Mouse (Mus musculus) embryo, embryonic 10 days (tissue): ENCODE measurements at regions not wholly inside any gene's neighbourhood (a gene's known extent, or its start where the extent isn't known, plus 50 kb on each side); places are given as distances from the start of the nearest gene placed in this dataset.
"Not testable (repeated sequence)": the region's sequence is repeated elsewhere in the genome, so short reads cannot be mapped to it uniquely, and the experiment has no call there.

Experiments used
- DNase-seq: peaks from one replicate; pipeline ENCODE4 v3.0.0-alpha.2; 2015; ENCODE audit warnings: low spot score

DNA sequence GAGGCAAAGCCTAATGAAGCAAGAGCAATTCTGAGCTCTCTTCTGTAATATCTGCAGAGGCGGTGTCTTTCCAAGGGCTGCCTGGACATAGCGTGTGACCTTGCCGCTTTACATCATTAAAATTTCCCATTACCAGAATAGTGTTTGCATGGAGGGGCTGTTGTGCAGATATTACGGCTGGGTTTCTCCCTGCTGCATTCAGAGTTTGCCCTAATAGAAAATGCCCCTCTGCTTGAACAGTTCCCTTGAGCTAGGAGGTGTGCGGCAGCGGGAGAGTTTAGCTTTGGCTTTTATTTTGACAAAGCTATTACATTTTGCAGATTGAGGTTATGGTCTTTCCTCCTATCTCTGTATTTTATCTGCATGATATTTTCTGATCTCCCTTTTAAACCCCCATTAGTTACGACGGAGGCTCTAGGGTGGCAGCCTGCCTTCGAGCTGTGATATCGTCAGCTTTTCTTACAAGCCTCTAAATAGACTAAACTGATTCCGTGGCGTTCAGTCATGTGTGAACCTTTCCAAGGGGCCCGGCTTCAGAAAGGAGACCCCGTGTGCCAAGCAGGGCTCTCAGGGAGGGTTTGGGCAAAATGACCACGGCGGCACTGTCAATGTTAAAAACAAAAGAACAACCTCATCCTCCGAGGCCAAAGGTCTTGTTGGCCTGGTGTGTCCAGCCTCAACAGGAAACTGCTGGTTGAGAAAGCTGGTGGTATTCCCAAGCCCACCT, 182.2 kb upstream of the Pmfbp1 start:
- peak; percentile 46 for DNase-seq

- peak; percentile 87 for DNase-seq
Observed at GRCm38 (mm10) chr8:109312731-109313130, 181.1 kb upstream of the Pmfbp1 start.

GRCm38 (mm10) chr8:109320955-109321354, 172.9 kb upstream of the Pmfbp1 start:
- DNase-seq, result no peak

DNA sequence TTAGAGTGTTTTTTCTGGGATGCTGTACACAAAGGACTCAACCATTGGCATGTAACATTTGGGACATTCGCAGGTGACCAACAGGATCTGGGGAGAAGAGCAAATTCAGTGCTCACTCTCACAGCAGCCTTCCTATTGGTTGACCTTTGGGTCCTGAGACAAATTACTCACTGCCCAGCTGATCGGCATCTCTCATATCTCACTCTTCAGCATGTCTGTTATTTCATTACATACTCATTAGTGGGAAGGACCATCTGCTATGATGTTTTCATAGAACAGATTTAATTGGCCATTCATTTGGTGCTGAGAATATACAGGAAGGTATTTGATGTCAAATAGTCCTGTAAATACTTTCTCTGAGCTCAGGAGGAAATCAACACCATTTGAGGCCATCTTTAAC, 170.5 kb upstream of the Pmfbp1 start:
- DNase-seq, result no peak

GRCm38 (mm10) chr8:109324241-109324640, 169.6 kb upstream of the Pmfbp1 start:
- DNase-seq, result no peak

DNA sequence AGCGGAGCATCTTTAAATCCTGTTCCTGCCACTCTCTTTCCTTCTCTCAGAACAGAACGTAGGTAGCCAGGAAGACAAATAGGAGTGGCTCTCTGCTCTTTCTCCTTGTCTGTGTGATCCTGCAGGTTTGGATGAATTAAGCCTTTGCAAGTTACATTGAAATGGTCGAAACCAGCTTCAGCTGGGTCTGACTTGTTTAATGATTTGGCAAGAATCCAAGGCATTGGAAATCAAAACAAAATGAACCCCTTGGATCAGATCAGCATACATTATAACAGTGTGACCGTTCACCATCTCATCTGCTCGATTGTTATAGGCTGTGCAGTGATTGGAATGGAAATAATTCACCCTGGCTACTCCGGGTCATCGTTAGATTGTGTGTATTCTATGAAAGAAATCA, 157.6 kb upstream of the Pmfbp1 start:
- DNase-seq, result no peak

GRCm38 (mm10) chr8:109338220-109338835, 155.5 kb upstream of the Pmfbp1 start:
- DNase-seq, result no peak

- not testable (repeated sequence) for DNase-seq
Observed at GRCm38 (mm10) chr8:109340647-109341046, 153.2 kb upstream of the Pmfbp1 start.

DNA sequence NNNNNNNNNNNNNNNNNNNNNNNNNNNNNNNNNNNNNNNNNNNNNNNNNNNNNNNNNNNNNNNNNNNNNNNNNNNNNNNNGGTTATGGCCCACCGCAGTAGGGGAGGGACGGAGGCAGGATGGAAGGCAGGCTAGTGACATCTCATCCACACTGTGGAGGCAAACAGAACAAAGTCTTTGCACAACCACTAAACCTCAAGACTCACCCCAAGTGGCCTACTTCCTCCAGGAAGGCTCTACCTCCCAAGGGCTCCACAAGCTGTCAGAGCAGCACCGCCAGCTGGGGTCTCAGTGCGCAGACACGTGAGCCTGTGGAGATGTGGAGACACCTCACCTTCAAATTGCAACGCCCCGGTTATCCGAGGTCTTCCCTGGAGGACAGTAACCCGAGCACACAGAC, 138.7 kb upstream of the Pmfbp1 start:
- DNase-seq, result no peak

DNA sequence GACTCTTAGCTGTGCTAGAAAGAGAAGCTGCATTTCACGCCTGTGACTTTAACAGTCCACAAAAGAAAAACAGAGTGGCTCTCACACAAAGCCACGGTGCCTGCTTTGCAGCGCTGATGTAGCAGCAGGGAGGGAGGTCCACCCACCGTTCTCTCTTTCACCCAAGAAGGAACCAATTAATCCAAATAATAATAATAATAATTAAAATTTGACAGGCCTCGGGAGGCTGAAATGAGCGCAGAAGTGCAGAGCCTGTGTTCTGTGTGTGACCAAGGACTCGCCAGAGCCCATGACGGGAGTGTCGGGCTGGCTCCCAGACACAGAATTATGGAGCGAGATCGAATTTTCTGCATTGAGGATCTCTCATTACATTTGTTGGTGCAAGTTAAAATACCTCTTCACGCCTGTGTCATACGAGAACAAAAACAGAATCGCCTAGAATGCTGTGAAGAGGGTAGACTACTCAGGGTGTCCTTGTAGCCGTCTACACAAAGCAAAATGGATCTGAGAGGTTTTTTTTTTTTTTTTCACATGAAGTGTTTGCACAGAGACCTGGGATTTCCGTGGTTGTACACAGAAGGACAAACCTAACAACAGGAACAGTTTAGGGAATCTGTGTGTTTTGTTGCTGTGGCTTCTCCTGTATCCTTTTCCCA, 134.3 kb upstream of the Pmfbp1 start:
- DNase-seq, result peak; percentile 50

DNA sequence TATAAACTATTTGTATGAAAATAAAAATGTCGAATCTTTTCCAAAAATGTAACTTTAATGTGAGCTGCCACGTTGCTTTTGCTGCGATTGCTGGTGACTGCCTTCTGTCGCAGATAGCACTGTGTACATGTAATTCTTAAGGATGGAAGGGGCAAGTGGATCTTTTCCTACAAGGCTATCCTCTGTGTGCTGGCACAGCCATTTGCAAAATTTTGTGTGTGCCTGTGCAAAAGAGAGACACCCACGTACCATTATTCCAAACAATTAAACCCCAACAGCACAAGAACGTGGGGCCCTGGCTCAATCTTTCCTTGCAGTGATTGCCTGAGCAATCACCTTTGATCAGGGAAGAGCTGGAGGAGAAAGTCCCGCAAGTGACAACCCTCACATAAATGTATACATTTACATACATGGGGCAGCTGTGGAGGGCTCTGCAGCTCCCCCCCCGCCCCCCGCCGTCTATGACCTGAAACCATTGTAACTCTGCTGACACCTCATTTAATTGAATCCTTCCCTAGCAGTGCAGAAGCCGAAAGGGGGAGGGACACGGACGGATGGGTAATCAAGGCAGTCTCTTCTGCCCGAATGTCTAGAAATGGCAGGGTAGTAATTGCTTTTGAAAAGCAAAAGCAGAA, 133.6 kb upstream of the Pmfbp1 start:
- peak; percentile 72 for DNase-seq

GRCm38 (mm10) chr8:109360904-109361303, 132.9 kb upstream of the Pmfbp1 start:
- peak; percentile 81 for DNase-seq

DNA sequence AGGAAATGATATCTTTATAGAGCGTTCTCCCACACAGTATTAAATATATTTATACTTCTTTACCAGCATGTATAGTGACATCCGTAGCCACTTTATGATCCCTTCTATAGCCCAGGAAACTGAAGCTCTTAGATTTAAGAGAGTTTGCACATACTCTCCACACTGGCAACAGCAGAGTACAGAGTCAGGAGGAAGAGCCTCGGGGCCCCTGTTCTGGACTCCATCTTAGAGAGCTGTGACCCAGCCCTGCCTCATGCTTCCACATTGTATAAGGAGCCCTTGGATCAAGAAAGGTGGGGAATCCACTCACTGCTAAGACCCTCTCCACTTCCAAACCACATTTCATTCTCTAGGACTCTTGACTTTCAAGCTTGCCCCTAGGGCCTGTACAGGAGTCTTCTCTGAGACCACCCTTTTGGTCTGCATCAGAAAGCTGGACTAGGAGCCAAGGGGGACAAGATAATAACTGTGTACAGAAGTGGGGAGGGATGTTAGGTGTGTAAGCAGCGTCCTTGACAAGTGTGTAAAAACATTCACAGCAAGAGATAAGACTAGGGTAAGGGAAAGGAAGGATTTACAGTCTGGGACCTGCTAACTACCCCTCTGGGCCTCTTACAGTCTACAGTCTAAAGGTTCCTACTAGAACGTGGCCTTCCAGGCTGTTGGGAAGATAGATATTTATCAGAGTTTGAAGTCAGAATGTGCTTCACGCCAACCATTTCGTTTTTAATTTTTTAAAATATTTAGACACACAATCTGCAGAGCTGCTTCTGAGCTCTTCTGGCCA, 132.1 kb upstream of the Pmfbp1 start:
- no peak for DNase-seq

DNA sequence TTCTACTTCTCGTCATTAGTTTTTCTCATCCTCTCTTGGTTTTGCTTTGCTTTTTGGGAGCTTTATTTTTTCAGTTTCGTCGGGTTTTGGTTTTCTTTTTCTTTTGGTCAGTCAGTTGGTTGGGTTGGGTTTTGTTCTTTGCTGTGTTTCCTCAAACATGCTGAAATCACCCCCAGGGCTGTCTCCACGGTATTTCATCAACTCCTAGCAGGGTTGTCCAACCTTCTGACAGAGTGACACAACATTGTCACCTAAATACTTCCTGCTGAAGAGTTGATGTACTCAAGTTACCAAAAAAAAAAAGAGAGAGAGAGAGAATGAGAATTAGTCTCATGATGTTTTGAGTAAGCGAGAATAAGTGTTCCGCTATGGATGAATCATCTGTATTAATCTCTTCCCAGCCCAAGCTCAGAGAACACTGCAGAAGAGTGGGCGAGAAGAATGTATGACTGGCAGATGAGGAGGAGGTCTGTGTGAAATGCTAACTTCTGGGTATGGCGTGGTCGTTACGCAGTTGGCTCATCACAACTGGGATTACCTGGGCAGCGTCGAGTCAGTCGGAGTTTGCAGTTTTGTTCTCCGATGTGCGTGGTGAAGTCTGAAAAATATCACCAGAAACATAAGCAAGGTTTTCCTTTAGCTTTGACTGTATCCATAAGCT, 130.5 kb upstream of the Pmfbp1 start:
- no peak for DNase-seq

GRCm38 (mm10) chr8:109373977-109374376, 119.8 kb upstream of the Pmfbp1 start:
- no peak for DNase-seq

- DNase-seq, result no peak
Observed at GRCm38 (mm10) chr8:109384881-109385280, 108.9 kb upstream of the Pmfbp1 start.

DNA sequence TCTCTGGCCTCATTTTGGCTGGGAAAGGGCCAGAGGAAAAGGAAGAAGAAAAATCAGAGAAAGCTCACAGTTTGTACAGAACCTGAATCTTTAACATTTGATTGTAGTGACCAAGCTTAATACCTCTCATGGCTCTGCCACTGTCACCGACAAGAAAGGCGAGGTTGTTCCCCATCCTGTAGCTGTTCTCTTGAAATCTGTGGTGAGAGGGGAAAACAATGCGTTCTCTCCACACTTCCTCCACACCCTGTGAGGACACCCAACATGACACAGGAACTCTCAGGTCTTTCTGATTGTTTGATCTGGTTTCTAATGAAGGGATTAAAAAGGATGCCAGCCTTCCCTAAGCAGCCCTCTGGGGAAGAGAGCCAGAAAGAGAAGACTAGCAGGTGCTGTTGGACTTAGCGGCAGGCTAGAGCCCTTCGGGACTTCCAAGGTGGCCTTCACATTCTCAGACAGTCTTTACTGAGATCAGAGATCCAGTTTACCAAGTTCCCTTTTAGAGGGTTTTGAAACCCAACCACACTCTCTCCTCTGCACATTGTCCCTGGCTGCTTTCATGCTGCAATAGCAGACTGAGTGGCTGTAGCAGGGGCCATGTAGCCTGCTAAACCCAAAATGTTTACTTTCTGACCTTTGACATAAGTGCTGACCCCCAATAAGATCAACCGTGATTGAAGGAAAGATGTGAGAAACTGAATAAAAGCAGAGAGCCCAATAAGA, 98.5 kb upstream of the Pmfbp1 start:
- no peak for DNase-seq

DNA sequence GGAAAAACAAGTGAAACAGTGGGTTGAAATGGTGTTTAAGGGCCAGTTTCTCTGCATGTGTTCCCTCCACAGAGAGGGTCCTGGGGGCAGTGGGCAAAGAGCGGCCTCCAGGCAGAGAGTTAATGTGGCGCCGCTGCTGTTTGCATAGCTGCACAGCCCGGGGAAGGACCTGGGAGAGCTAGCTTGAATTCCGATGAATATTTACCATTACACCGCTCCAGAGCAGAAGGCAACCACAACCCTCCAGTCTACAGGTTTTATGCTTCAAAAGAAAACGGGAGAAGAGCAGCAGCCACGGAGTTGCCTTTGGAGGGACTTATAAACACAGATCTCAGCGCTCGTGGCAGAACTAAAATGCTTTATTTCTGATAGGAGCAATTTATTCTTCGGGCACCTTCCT, 94.2 kb upstream of the Pmfbp1 start:
- DNase-seq, result no peak

GRCm38 (mm10) chr8:109400192-109400591, 93.6 kb upstream of the Pmfbp1 start:
- DNase-seq, result no peak

DNA sequence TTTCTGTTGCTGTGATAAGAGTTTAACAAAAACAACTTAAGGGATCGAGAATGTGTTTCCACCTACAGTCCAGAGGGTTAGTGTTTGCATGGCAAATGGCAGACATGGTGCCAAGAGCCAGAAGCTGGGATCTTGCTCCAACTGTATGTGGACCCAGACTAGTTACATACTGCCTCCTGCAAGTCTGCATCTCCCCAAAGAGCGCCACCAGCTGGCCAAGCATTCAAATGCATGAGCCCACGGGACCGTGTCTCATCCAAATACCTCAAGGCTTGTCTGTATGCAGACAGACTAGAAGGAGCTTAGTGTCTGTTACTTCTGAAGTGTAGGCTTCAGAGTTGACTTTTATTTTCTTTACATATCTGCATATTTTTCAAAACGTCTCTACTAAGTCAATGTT, 85.9 kb upstream of the Pmfbp1 start:
- DNase-seq, result peak; percentile 41

DNA sequence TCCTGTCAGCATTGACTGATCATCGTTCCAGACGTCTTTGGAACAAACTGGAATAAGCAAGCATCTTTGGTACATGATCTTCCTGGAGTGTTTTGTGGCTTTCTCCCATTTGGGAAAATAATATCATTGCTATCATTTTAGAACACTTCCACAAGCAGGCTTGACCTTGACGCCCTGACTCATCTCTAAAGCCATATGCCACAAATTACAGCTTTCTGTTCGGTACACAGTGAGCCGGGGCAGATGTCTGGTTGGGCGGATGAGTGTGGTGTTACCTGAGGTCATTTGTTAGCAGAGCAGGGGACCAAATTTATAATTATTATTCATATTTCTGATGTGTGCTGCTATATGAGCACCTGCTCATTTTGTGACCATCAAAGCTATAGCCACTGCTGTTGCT, 83.3 kb upstream of the Pmfbp1 start:
- DNase-seq, result no peak
